Mouse (Mus musculus): ENCODE data around the gene Rpl41. TPM values are rescaled to one million over a fixed set of nuclear protein-coding genes. Genes with fewer than 3 reads are reported as not detected.
"Not testable (repeated sequence)": the region's sequence is repeated elsewhere in the genome, so short reads cannot be mapped to it uniquely, and the experiment has no call there.

The Rpl41 gene
- total and polyA plus RNA-seq, 3 experiments = 867 to 1,598 (median 1,453) TPM

DNA sequence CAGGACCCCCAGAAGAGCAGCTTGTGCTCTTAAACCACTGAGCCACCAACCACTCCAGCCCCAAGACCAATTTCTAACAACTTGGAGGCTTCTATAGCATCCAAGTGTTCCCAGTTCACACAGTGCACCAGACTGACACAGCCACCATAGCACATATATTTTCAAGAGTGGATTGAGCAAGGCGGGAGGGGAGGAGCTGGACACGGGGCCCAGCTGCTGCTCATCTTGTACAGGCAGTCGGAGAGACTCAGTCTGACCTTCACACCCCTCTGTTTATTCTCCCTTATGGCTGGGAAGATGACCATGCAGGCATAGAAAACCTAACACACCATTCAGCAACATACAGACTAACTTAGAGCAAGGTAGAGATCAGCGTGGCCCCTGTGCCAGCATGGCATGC lies 39.3 kb downstream of the Rpl41 start:
- intact Hi-C loops (cut with DNase I) = no loop called here
- 81% methylated on average over 4 of the region's 4 CpGs for WGBS
- H3K36me3 ChIP-seq (ENCODE audit: control insufficient read depth, insufficient read depth, low read length) = no peaks in the 10 kb centered on the region
- H3K4me3 ChIP-seq = no peak overlapping the region
- H3K27ac ChIP-seq = no peak overlapping the region
- TF ChIP-seq EP300 (IDR thresholded peaks at IDR 0.05; ENCODE audit: insufficient read depth, low read depth, low read length) (no peak), POLR2A (IDR thresholded peaks at IDR 0.05; ENCODE audit: insufficient read depth, low read depth, low read length) (no peak), CTCF (IDR thresholded peaks at IDR 0.05) (no peak)
- no peaks in the 10 kb centered on the region for H3K79me2 ChIP-seq (replicated peaks; ENCODE audit: control insufficient read depth, insufficient read depth, low read length)
- DNase-seq = no peak
- no peaks in the 10 kb centered on the region for H3K4me1 ChIP-seq (ENCODE audit: control insufficient read depth, insufficient read depth, low read length)
- no peak overlapping the region for H3K9ac ChIP-seq (ENCODE audit: low read depth, low read length)
- no peaks in the 10 kb centered on the region for H3K27me3 ChIP-seq (ENCODE audit: control insufficient read depth, insufficient read depth, low read length)

DNA sequence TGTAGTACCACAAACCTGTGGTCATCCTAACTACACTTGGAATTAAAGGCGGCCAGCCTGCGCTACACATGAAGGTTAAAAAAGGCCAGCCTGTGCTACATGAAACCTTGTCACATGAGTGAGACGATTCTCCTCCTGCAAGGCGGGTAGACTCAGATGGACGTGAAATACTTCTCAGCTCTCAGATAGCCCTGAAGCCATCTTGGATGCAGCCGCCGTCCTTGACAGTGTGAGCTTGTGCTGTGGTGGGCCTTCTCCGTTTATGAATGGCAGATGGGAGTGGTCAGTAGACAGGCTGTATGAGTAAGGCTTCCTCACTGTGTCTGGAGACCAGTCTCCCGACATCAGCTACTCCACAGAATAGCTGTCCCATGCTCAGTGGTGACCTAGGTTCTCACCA lies 39.9 kb downstream of the Rpl41 start:
- Histone ChIP-seq H3K4me1 (ENCODE audit: control insufficient read depth, insufficient read depth, low read length) (peaks cover 3% of the 10 kb centered on the region; the same call in 1 of the 2 replicates), H3K9ac (ENCODE audit: low read depth, low read length) (no peak overlapping the region), H3K27me3 (ENCODE audit: control insufficient read depth, insufficient read depth, low read length) (no peaks in the 10 kb centered on the region), H3K4me3 (no peak overlapping the region), H3K36me3 (ENCODE audit: control insufficient read depth, insufficient read depth, low read length) (no peaks in the 10 kb centered on the region), H3K79me2 (replicated peaks; ENCODE audit: control insufficient read depth, insufficient read depth, low read length) (no peaks in the 10 kb centered on the region), H3K27ac (no peak overlapping the region)
- 81% methylated on average over 9 of the region's 9 CpGs for WGBS
- TF ChIP-seq POLR2A (IDR thresholded peaks at IDR 0.05; ENCODE audit: insufficient read depth, low read depth, low read length) (no peak), CTCF (IDR thresholded peaks at IDR 0.05) (no peak), EP300 (IDR thresholded peaks at IDR 0.05; ENCODE audit: insufficient read depth, low read depth, low read length) (no peak)
- DNase-seq = no peak
- intact Hi-C loops (cut with DNase I) = no loop called here

DNA sequence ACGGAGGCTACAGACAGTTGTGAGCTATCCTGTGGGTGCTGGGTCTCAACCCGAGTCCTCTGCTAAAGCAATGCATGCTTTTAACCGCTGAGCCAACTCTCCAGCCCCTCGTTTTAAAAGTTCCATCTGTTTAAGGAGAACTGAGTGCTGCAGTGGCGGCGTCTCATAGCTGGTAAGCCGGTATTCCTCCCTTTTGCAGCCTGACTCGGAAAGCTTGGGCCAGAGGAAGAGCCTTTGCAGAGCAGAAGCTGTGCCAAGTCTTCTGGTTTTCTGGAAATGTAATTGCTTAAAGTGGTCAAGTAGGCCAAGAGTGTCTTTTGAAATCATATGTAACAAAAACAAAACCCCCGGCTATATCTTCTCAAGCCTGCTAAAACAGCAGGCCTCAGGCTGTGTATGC lies 40.8 kb downstream of the Rpl41 start:
- Histone ChIP-seq H3K9ac (ENCODE audit: low read depth, low read length) (no peak overlapping the region), H3K79me2 (replicated peaks; ENCODE audit: control insufficient read depth, insufficient read depth, low read length) (no peaks in the 10 kb centered on the region; the same call in 1 of the 2 replicates), H3K4me3 (no peak overlapping the region), H3K4me1 (ENCODE audit: control insufficient read depth, insufficient read depth, low read length) (peaks cover 3% of the 10 kb centered on the region; the same call in 1 of the 2 replicates), H3K27me3 (ENCODE audit: control insufficient read depth, insufficient read depth, low read length) (no peaks in the 10 kb centered on the region), H3K36me3 (ENCODE audit: control insufficient read depth, insufficient read depth, low read length) (no peaks in the 10 kb centered on the region), H3K27ac (no peak overlapping the region)
- intact Hi-C loops (cut with DNase I) = no loop called here
- DNase-seq = no peak
- TF ChIP-seq CTCF (IDR thresholded peaks at IDR 0.05) = no peak
- TF ChIP-seq POLR2A (IDR thresholded peaks at IDR 0.05; ENCODE audit: insufficient read depth, low read depth, low read length) = no peak
- no peak for TF ChIP-seq EP300 (IDR thresholded peaks at IDR 0.05; ENCODE audit: insufficient read depth, low read depth, low read length)
- WGBS = 72% methylated on average over 9 of the region's 9 CpGs

GRCm38 (mm10) chr10:128505974-128506373 lies 43.1 kb downstream of the Rpl41 start:
- Histone ChIP-seq H3K4me3 (no peak overlapping the region), H3K36me3 (ENCODE audit: control insufficient read depth, insufficient read depth, low read length) (no peaks in the 10 kb centered on the region), H3K9ac (ENCODE audit: low read depth, low read length) (no peak overlapping the region), H3K27me3 (ENCODE audit: control insufficient read depth, insufficient read depth, low read length) (no peaks in the 10 kb centered on the region), H3K27ac (no peak overlapping the region), H3K79me2 (replicated peaks; ENCODE audit: control insufficient read depth, insufficient read depth, low read length) (no peaks in the 10 kb centered on the region; the same call in 1 of the 2 replicates), H3K4me1 (ENCODE audit: control insufficient read depth, insufficient read depth, low read length) (peaks cover 6% of the 10 kb centered on the region)
- TF ChIP-seq POLR2A (IDR thresholded peaks at IDR 0.05; ENCODE audit: insufficient read depth, low read depth, low read length) = no peak
- WGBS = 97% methylated on average over 14 of the region's 14 CpGs
- DNase-seq = no peak
- intact Hi-C loops (cut with DNase I) = no loop called here

- intact Hi-C loops (cut with DNase I); H3K4me1 ChIP-seq (ENCODE audit: control insufficient read depth, insufficient read depth, low read length); H3K79me2 ChIP-seq (replicated peaks; ENCODE audit: control insufficient read depth, insufficient read depth, low read length); H3K4me3 ChIP-seq; H3K9ac ChIP-seq (ENCODE audit: low read depth, low read length); H3K36me3 ChIP-seq (ENCODE audit: control insufficient read depth, insufficient read depth, low read length); H3K27ac ChIP-seq; H3K27me3 ChIP-seq (ENCODE audit: control insufficient read depth, insufficient read depth, low read length); DNase-seq: not testable (repeated sequence)
- 79% methylated on average over 5 of the region's 5 CpGs for WGBS
Observed at GRCm38 (mm10) chr10:128505371-128505667, 43.8 kb downstream of the Rpl41 start.

DNA sequence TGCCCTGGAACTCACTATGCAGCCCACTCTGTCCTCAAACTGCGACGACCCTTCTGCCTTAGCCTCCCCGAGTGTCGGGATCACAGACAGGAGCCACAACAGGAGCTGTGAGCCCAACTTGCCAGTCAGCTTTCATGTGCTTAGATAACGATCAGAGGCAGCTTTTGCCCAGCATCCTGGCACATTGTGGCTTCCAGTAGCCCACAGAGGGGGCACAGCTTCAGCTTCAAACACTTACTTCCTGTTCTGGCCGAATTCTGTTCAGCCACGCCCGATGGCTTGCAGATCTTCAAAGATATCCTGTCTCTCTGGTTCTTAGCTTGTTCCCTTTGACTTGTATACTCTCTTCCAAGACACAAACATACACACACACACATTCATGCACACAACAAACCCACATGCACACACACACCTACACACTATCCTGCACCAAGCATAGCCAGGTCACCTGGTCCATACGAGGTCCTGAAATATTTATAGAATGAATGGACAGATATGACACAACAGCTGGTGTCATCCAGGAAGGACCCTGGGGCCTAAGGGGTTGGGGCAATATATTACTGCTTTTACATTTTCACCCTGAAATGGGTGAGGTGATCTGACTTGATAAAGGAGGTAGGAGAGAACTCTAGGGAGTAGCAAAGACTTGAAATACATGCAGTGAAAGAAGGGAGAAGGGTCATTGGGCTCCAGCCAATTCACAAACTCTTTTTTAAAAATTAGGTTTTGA lies 44.3 kb downstream of the Rpl41 start:
- H3K27ac ChIP-seq = peak overlapping the region; percentile 48
- intact Hi-C loops (cut with DNase I) = no loop called here
- no peak overlapping the region for H3K4me3 ChIP-seq
- 48% methylated on average over 9 of the region's 9 CpGs for WGBS
- H3K79me2 ChIP-seq (replicated peaks; ENCODE audit: control insufficient read depth, insufficient read depth, low read length) = no peaks in the 10 kb centered on the region; the same call in 1 of the 2 replicates
- H3K36me3 ChIP-seq (ENCODE audit: control insufficient read depth, insufficient read depth, low read length) = no peaks in the 10 kb centered on the region
- peak in 1 of 2 experiments; percentile 31 for DNase-seq
- H3K9ac ChIP-seq (ENCODE audit: low read depth, low read length) = peak overlapping the region; percentile 32; the same call in 1 of the 2 replicates
- no peaks in the 10 kb centered on the region for H3K27me3 ChIP-seq (ENCODE audit: control insufficient read depth, insufficient read depth, low read length)
- peaks cover 6% of the 10 kb centered on the region for H3K4me1 ChIP-seq (ENCODE audit: control insufficient read depth, insufficient read depth, low read length)
- TF ChIP-seq EP300 (IDR thresholded peaks at IDR 0.05; ENCODE audit: insufficient read depth, low read depth, low read length) = no peak
- no peak for TF ChIP-seq POLR2A (IDR thresholded peaks at IDR 0.05; ENCODE audit: insufficient read depth, low read depth, low read length)
- no peak for TF ChIP-seq CTCF (IDR thresholded peaks at IDR 0.05)
